Mouse (Mus musculus): Measurements from ENCODE around the gene Notch3. TPM values are rescaled to one million over a fixed set of nuclear protein-coding genes. Genes with fewer than 3 reads are reported as not detected.

Notch3 gene
- polyA plus RNA-seq, 1 experiment from 2014 or later, result 18.7 TPM

- DNase-seq (ENCODE audit: low spot score) (no peak), ATAC-seq (ENCODE audit: low read depth) (no peak)
- Histone ChIP-seq H3K27ac (replicated peaks; ENCODE audit: low read depth, low read length) (no peak overlapping the region), H3K9me3 (ENCODE audit: control insufficient read depth, low read length) (no peaks in the 10 kb centered on the region), H3K4me3 (ENCODE audit: low read depth, low read length) (no peak overlapping the region), H3K27me3 (replicated peaks; ENCODE audit: control insufficient read depth, insufficient read depth, low read length) (no peaks in the 10 kb centered on the region), H3K4me1 (ENCODE audit: control insufficient read depth, insufficient read depth, low read length) (no peaks in the 10 kb centered on the region), H3K9ac (ENCODE audit: low read depth, low read length) (no peak overlapping the region), H3K36me3 (ENCODE audit: control insufficient read depth, insufficient read depth, low read length) (peaks cover 91% of the 10 kb centered on the region), H3K4me2 (ENCODE audit: low read depth, low read length) (no peak overlapping the region)
- WGBS, result 95% methylated on average over 9 of the region's 9 CpGs
Measured at GRCm38 (mm10) chr17:32130506-32130905, 36.1 kb downstream of the Notch3 start.

GRCm38 (mm10) chr17:32127195-32127594 is 39.5 kb downstream of the Notch3 start:
- Histone ChIP-seq H3K27ac (replicated peaks; ENCODE audit: low read depth, low read length) (no peak overlapping the region), H3K9me3 (ENCODE audit: control insufficient read depth, low read length) (no peaks in the 10 kb centered on the region), H3K9ac (ENCODE audit: low read depth, low read length) (no peak overlapping the region), H3K36me3 (ENCODE audit: control insufficient read depth, insufficient read depth, low read length) (peaks cover 84% of the 10 kb centered on the region), H3K4me2 (ENCODE audit: low read depth, low read length) (no peak overlapping the region), H3K27me3 (replicated peaks; ENCODE audit: control insufficient read depth, insufficient read depth, low read length) (no peaks in the 10 kb centered on the region), H3K4me3 (ENCODE audit: low read depth, low read length) (no peak overlapping the region), H3K4me1 (ENCODE audit: control insufficient read depth, insufficient read depth, low read length) (no peaks in the 10 kb centered on the region)
- DNase-seq (ENCODE audit: low spot score) (no peak), ATAC-seq (ENCODE audit: low read depth) (no peak)
- 89% methylated on average over 2 of the region's 2 CpGs for WGBS

DNA sequence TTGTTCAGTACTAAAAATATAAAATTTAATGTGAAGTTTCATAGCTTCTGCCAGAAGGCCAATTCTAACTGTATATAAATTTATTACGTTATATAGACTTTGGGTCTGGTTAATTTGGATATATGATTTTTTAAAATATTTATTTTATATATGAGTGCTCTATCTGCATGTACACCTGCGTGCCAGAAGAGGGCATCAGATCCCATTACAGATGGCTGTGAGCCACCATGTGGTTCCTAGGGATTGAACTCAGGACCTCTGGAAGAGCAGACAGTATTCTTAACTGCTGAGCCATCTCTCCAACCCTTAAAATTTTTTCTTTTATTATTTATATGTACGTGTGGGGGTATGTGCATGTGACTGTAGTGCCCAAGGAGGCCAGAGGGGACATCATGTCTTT is 41.2 kb downstream of the Notch3 start:
- H3K27me3 ChIP-seq (replicated peaks; ENCODE audit: control insufficient read depth, insufficient read depth, low read length), result no peaks in the 10 kb centered on the region
- no peak overlapping the region for H3K4me2 ChIP-seq (ENCODE audit: low read depth, low read length)
- ATAC-seq (ENCODE audit: low read depth), result no peak
- peaks cover 80% of the 10 kb centered on the region for H3K36me3 ChIP-seq (ENCODE audit: control insufficient read depth, insufficient read depth, low read length)
- 87% methylated on average over 3 of the region's 3 CpGs for WGBS
- DNase-seq (ENCODE audit: low spot score), result no peak
- H3K9ac ChIP-seq (ENCODE audit: low read depth, low read length), result no peak overlapping the region
- no peak overlapping the region for H3K27ac ChIP-seq (replicated peaks; ENCODE audit: low read depth, low read length)
- H3K4me1 ChIP-seq (ENCODE audit: control insufficient read depth, insufficient read depth, low read length), result no peaks in the 10 kb centered on the region
- H3K9me3 ChIP-seq (ENCODE audit: control insufficient read depth, low read length), result no peaks in the 10 kb centered on the region
- H3K4me3 ChIP-seq (ENCODE audit: low read depth, low read length), result no peak overlapping the region

DNA sequence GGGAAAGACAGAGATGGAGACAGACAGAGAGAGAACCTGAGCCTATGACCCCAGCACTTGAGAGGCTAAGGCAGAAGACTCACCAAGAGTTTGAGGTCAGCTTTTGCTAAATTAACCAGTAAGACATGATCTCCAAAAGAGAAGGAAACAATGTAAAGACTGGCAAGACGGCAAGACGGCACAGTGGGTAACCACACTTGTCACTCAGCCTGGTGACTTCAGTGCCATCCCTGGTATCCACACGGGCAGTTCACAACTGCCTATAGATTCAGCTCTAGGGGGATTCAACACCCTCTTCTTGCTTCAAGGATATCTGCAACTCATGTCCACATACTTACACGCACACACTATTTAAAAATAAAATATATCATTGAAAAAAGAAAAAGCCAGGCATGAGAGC is 43.1 kb downstream of the Notch3 start:
- Histone ChIP-seq H3K4me2 (ENCODE audit: low read depth, low read length) (no peak overlapping the region), H3K4me1 (ENCODE audit: control insufficient read depth, insufficient read depth, low read length) (peaks cover under 1% of the 10 kb centered on the region; the same call in 1 of the 2 replicates), H3K9me3 (ENCODE audit: control insufficient read depth, low read length) (no peaks in the 10 kb centered on the region), H3K27me3 (replicated peaks; ENCODE audit: control insufficient read depth, insufficient read depth, low read length) (no peaks in the 10 kb centered on the region), H3K27ac (replicated peaks; ENCODE audit: low read depth, low read length) (no peak overlapping the region), H3K9ac (ENCODE audit: low read depth, low read length) (no peak overlapping the region), H3K36me3 (ENCODE audit: control insufficient read depth, insufficient read depth, low read length) (peaks cover 65% of the 10 kb centered on the region), H3K4me3 (ENCODE audit: low read depth, low read length) (no peak overlapping the region)
- DNase-seq (ENCODE audit: low spot score), result no peak
- no peak for ATAC-seq (ENCODE audit: low read depth)
- WGBS, result 92% methylated on average over 4 of the region's 4 CpGs

GRCm38 (mm10) chr17:32122587-32122970 is 44.1 kb downstream of the Notch3 start:
- Histone ChIP-seq H3K27me3 (replicated peaks; ENCODE audit: control insufficient read depth, insufficient read depth, low read length) (no peaks in the 10 kb centered on the region), H3K4me1 (ENCODE audit: control insufficient read depth, insufficient read depth, low read length) (peaks cover 8% of the 10 kb centered on the region; the same call in 1 of the 2 replicates), H3K4me2 (ENCODE audit: low read depth, low read length) (no peak overlapping the region), H3K4me3 (ENCODE audit: low read depth, low read length) (no peak overlapping the region), H3K9me3 (ENCODE audit: control insufficient read depth, low read length) (no peaks in the 10 kb centered on the region), H3K36me3 (ENCODE audit: control insufficient read depth, insufficient read depth, low read length) (peaks cover 60% of the 10 kb centered on the region), H3K9ac (ENCODE audit: low read depth, low read length) (no peak overlapping the region), H3K27ac (replicated peaks; ENCODE audit: low read depth, low read length) (no peak overlapping the region)
- 81% methylated on average over 7 of the region's 14 CpGs for WGBS
- ATAC-seq (ENCODE audit: low read depth) (no peak), DNase-seq (ENCODE audit: low spot score) (no peak)

GRCm38 (mm10) chr17:32121833-32122586 is 44.6 kb downstream of the Notch3 start:
- no peak overlapping the region for H3K4me3 ChIP-seq (ENCODE audit: low read depth, low read length)
- 86% methylated on average over 12 of the region's 19 CpGs for WGBS
- no peak overlapping the region for H3K9ac ChIP-seq (ENCODE audit: low read depth, low read length)
- no peaks in the 10 kb centered on the region for H3K27me3 ChIP-seq (replicated peaks; ENCODE audit: control insufficient read depth, insufficient read depth, low read length)
- no peak overlapping the region for H3K27ac ChIP-seq (replicated peaks; ENCODE audit: low read depth, low read length)
- no peak for DNase-seq (ENCODE audit: low spot score)
- no peak overlapping the region for H3K4me2 ChIP-seq (ENCODE audit: low read depth, low read length)
- no peak for ATAC-seq (ENCODE audit: low read depth)
- H3K36me3 ChIP-seq (ENCODE audit: control insufficient read depth, insufficient read depth, low read length), result peaks cover 54% of the 10 kb centered on the region
- no peaks in the 10 kb centered on the region for H3K9me3 ChIP-seq (ENCODE audit: control insufficient read depth, low read length)
- H3K4me1 ChIP-seq (ENCODE audit: control insufficient read depth, insufficient read depth, low read length), result peaks cover 14% of the 10 kb centered on the region; the same call in 1 of the 2 replicates

DNA sequence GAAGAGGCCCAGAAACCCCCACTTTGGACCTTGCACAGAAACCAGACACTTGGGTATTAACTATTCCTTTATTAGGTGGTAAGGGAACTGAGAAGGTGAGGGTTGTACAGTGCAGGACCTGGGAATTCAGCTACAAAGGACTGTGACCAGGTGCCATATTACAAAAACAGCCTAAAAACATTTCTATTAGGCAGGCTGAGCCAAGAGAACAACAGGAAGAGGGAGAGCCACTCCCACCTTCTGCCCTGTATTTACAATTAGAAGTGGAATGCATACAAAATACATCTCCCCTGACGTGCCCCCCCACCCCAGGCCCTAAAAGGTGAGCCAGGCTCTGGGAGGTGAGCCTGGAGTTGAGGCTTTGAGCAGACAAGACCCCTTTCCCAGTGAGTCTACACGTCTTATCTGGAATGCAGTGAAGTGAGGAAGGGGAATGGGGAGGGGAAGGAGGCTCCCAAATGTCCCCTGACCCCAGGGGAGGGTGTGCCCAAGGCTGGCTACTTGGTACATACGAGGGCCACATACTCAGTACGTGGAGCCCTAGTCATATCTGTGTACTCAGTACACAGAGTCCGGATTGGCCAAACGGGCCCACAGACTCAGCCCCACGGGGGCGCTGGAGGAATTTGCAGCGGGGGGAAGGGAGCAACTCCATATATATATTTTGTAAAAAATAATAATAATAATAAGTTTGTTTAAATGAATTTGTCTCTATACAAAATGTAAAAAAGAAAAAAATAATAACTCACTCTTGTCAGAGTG is 45.7 kb downstream of the Notch3 start:
- Histone ChIP-seq H3K36me3 (ENCODE audit: control insufficient read depth, insufficient read depth, low read length) (peaks cover 44% of the 10 kb centered on the region), H3K4me2 (ENCODE audit: low read depth, low read length) (no peak overlapping the region), H3K27ac (replicated peaks; ENCODE audit: low read depth, low read length) (no peak overlapping the region), H3K9ac (ENCODE audit: low read depth, low read length) (no peak overlapping the region), H3K9me3 (ENCODE audit: control insufficient read depth, low read length) (no peaks in the 10 kb centered on the region), H3K4me1 (ENCODE audit: control insufficient read depth, insufficient read depth, low read length) (peaks cover 14% of the 10 kb centered on the region; the same call in 1 of the 2 replicates), H3K4me3 (ENCODE audit: low read depth, low read length) (no peak overlapping the region), H3K27me3 (replicated peaks; ENCODE audit: control insufficient read depth, insufficient read depth, low read length) (no peaks in the 10 kb centered on the region)
- WGBS, result 77% methylated on average over 9 of the region's 9 CpGs
- no peak for DNase-seq (ENCODE audit: low spot score)
- ATAC-seq (ENCODE audit: low read depth), result no peak

DNA sequence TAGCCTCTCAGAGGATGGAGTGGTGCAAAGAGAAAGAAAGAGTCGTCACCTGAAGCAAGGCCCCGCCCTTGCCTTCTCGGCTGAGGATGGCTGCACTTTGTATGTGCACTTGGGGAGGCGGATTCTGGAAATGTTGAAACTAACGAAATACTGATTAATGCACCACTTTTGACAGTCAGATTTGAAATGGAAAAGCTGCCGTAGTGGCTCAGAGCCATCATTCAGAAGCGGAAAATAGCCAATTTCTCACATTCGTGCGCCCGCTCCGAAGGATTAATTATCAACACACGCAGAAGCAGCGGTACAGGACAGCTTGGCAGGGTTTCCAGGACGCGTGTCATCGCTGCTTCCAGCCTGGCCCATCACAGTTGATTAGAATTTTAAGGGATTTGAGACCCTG is 47.5 kb downstream of the Notch3 start:
- no peak overlapping the region for H3K27ac ChIP-seq (replicated peaks; ENCODE audit: low read depth, low read length)
- no peaks in the 10 kb centered on the region for H3K9me3 ChIP-seq (ENCODE audit: control insufficient read depth, low read length)
- WGBS, result 67% methylated on average over 16 of the region's 16 CpGs
- H3K36me3 ChIP-seq (ENCODE audit: control insufficient read depth, insufficient read depth, low read length), result peaks cover 33% of the 10 kb centered on the region
- H3K4me3 ChIP-seq (ENCODE audit: low read depth, low read length), result no peak overlapping the region
- no peak overlapping the region for H3K4me2 ChIP-seq (ENCODE audit: low read depth, low read length)
- peaks cover 2% of the 10 kb centered on the region for H3K27me3 ChIP-seq (replicated peaks; ENCODE audit: control insufficient read depth, insufficient read depth, low read length)
- H3K4me1 ChIP-seq (ENCODE audit: control insufficient read depth, insufficient read depth, low read length), result peaks cover 17% of the 10 kb centered on the region
- ATAC-seq (ENCODE audit: low read depth), result no peak
- H3K9ac ChIP-seq (ENCODE audit: low read depth, low read length), result no peak overlapping the region
- DNase-seq (ENCODE audit: low spot score), result no peak

Measured in embryonic facial prominence, embryonic 14.5 days (tissue).